In genomic region chr1:191196016-191196415, GRCm38 (mm10) we compare ENCODE assay signal across 33 mouse cellular contexts. TPM values are rescaled to one million over a fixed set of nuclear protein-coding genes. Genes with fewer than 3 reads are reported as not detected.
DNase-seq lines count a peak whose midpoint lies in the region; ATAC-seq and TF ChIP-seq lines count a peak whose summit lies in the region.
"Had no signal": no experiment of that assay in that cellular context is flagged by ENCODE, and none has a peak within 500 bp of the region (broad histone marks: within the 10 kb centered on the region; RNA-seq: fewer than 3 reads in every experiment).

No protein-coding gene starts in this region.

- no peak overlapping the region for H3K4me3 ChIP-seq in heart, embryonic 10.5 days
- H3K4me3 ChIP-seq in kidney, adult 2 months (ENCODE audit: insufficient read depth, low read depth, low read length): no peak overlapping the region
- H3K4me3 ChIP-seq in kidney, embryonic 14.5 days (ENCODE audit: low read length): no peak overlapping the region
- H3K4me3 ChIP-seq: forebrain, embryonic 10.5 days; forebrain, embryonic 13.5 days; gastrocnemius, adult 2 months; hindbrain, embryonic 10.5 days; hindbrain, embryonic 13.5 days had no signal

- 84% methylated on average over 6 of the region's 6 CpGs for WGBS in heart, embryonic 10.5 days
- 64% methylated on average over 6 of the region's 6 CpGs for WGBS in kidney, adult 2 months
- 92% methylated on average over 6 of the region's 6 CpGs for WGBS in kidney, embryonic 14.5 days

- H3K9me3 ChIP-seq in heart, embryonic 10.5 days: 0 out of 2 replicates have a peak, but pooled peaks cover 3% of the 10 kb centered on the region
- H3K9me3 ChIP-seq in kidney, embryonic 14.5 days (ENCODE audit: control insufficient read depth, low read length): no peaks in the 10 kb centered on the region
- H3K9me3 ChIP-seq: forebrain, embryonic 10.5 days; forebrain, embryonic 13.5 days; G1E; hindbrain, embryonic 10.5 days; hindbrain, embryonic 13.5 days had no signal

- no peak for TF ChIP-seq CTCF in kidney, adult 2 months (conservative IDR thresholded peaks at IDR 0.05; ENCODE audit: insufficient read depth, insufficient read length, low read depth, low read length)

- H3K36me3 ChIP-seq in heart, embryonic 10.5 days: no peaks in the 10 kb centered on the region
- no peaks in the 10 kb centered on the region for H3K36me3 ChIP-seq in kidney, adult 2 months (ENCODE audit: control insufficient read depth, insufficient read depth, low read length)
- no peaks in the 10 kb centered on the region for H3K36me3 ChIP-seq in kidney, embryonic 14.5 days (ENCODE audit: control insufficient read depth, insufficient read depth, low read length)
- H3K36me3 ChIP-seq: forebrain, embryonic 10.5 days; G1E; hindbrain, embryonic 10.5 days; hindbrain, embryonic 13.5 days had no signal

- TF ChIP-seq POLR2A in kidney, adult 2 months (IDR thresholded peaks at IDR 0.05; ENCODE audit: low read depth, low read length): no peak

- H3K4me2 ChIP-seq in kidney, embryonic 14.5 days (replicated peaks; ENCODE audit: low read depth, low read length): no peak overlapping the region
- H3K4me2 ChIP-seq: forebrain, embryonic 13.5 days; heart, embryonic 11.5 days; hindbrain, embryonic 13.5 days had no signal

- no peak overlapping the region for H3K9ac ChIP-seq in kidney, embryonic 14.5 days (ENCODE audit: low read depth, low read length)
- H3K9ac ChIP-seq: forebrain, embryonic 13.5 days; hindbrain, embryonic 13.5 days had no signal

- no peak overlapping the region for H3K27ac ChIP-seq in heart, embryonic 10.5 days
- H3K27ac ChIP-seq in kidney, adult 2 months (ENCODE audit: insufficient read depth, low read depth, low read length): no peak overlapping the region
- H3K27ac ChIP-seq in kidney, embryonic 14.5 days (ENCODE audit: low read depth, low read length): no peak overlapping the region
- H3K27ac ChIP-seq: forebrain, embryonic 10.5 days; forebrain, embryonic 13.5 days; gastrocnemius, adult 2 months; hindbrain, embryonic 10.5 days; hindbrain, embryonic 13.5 days had no signal

- intact Hi-C loops in heart, postnatal 10 days (cut with DNase I): no loop called here

- no peaks in the 10 kb centered on the region for H3K4me1 ChIP-seq in heart, embryonic 10.5 days
- H3K4me1 ChIP-seq in kidney, adult 2 months (ENCODE audit: control insufficient read depth, insufficient read depth, low read length): no peaks in the 10 kb centered on the region
- 0 out of 2 replicates have a peak, but pooled peaks cover 6% of the 10 kb centered on the region for H3K4me1 ChIP-seq in kidney, embryonic 14.5 days (ENCODE audit: control insufficient read depth, insufficient read depth, low read length)
- H3K4me1 ChIP-seq: forebrain, embryonic 10.5 days; forebrain, embryonic 13.5 days; hindbrain, embryonic 10.5 days; hindbrain, embryonic 13.5 days had no signal

- ATAC-seq in kidney, embryonic 14.5 days (ENCODE audit: low FRiP score, low TSS enrichment): no peak
- ATAC-seq: forebrain, embryonic 13.5 days; forebrain, embryonic 16.5 days; hindbrain, embryonic 16.5 days; Patski had no signal

- H3K27me3 ChIP-seq in heart, embryonic 10.5 days (ENCODE audit: insufficient read depth, poor library complexity, severe bottlenecking): peaks cover 19% of the 10 kb centered on the region
- no peaks in the 10 kb centered on the region for H3K27me3 ChIP-seq in kidney, adult 2 months (replicated peaks; ENCODE audit: control insufficient read depth, insufficient read depth, low read length)
- peaks cover 3% of the 10 kb centered on the region; the same call in 1 of the 2 replicates for H3K27me3 ChIP-seq in kidney, embryonic 14.5 days (ENCODE audit: control insufficient read depth, insufficient read depth, low read length)
- H3K27me3 ChIP-seq: Patski had no signal

- DNase-seq in heart, embryonic 10.5 days (ENCODE audit: low spot score): peak; percentile 60
- no peak for DNase-seq in heart, postnatal 10 days
- DNase-seq in kidney, adult 2 months: peak; percentile 72
- no peak for DNase-seq in kidney, postnatal 4 days
- peak; percentile 21 to 43 for DNase-seq in kidney, postnatal 36 days
- no peak for DNase-seq in frontal cortex, postnatal 36 days (ENCODE audit: low spot score in 2 of 2)
- DNase-seq: adrenal gland, postnatal 10 days; adrenal gland, postnatal 36 days; B cell, adult 2 months; cerebellum, adult 18-20 months; cerebellum, adult 9-10 months; cerebellum, postnatal 14 days; gastrocnemius, adult 2 months; gastrocnemius, postnatal 14 days; heart, adult 18-20 months; heart, postnatal 36 days had no signal

RNA-seq across cellular contexts. Expression of gene Atf3, which starts 21.8 kb away (rescaled TPM):
- polyA plus RNA-seq in heart, embryonic 10.5 days (2016; fragmentation: Nextera tagmentation; extraction: Ambion mirVana): 8.0 and 13.5 TPM in 2 replicates
- 1 to 10 TPM; 5.3 to 5.6 TPM for total RNA-seq in heart, postnatal 10 days (2021)
- 1.2 and 1.5 TPM in 2 replicates for polyA plus RNA-seq in kidney, adult 2 months (2012; rRNA removed)
- 2.1 and 2.3 TPM in 2 replicates for polyA plus RNA-seq in kidney, embryonic 14.5 days (2014; fragmentation: Nextera tagmentation; extraction: Ambion mirVana)
- polyA plus RNA-seq: G1E had no signal

RNA-seq across cellular contexts. Expression of gene Fam71a, which starts 31.4 kb away (rescaled TPM):
- not detected in 2 replicates for polyA plus RNA-seq in heart, embryonic 10.5 days (2016; fragmentation: Nextera tagmentation; extraction: Ambion mirVana)
- total RNA-seq in heart, postnatal 10 days (2021): not detected
- not detected in 2 replicates for polyA plus RNA-seq in kidney, adult 2 months (2012; rRNA removed)
- polyA plus RNA-seq in kidney, embryonic 14.5 days (2014; fragmentation: Nextera tagmentation; extraction: Ambion mirVana): not detected in 2 replicates
- total RNA-seq: adrenal gland, adult 18-20 months; adrenal gland, postnatal 10 days; adrenal gland, postnatal 36 days; CH12.LX; gastrocnemius, adult 2 months; gastrocnemius, postnatal 14 days; gastrocnemius, postnatal 4 days; heart, adult 18-20 months; heart, postnatal 36 days had no signal
- polyA plus RNA-seq: embryonic facial prominence, embryonic 11.5 days; embryonic facial prominence, embryonic 14.5 days; forebrain, embryonic 10.5 days; forebrain, embryonic 13.5 days; forebrain, embryonic 16.5 days; G1E; heart, embryonic 11.5 days; heart, embryonic 14.5 days; heart, postnatal 0 days; hindbrain, embryonic 10.5 days; hindbrain, embryonic 13.5 days; hindbrain, embryonic 16.5 days had no signal

Comparison
In these comparisons a context has a peak if more than half of its experiments do, and no peak if none do; other contexts are left out.
1. DNase-seq: peak in heart, embryonic 10.5 days (single experiment), kidney, adult 2 months (single experiment) and kidney, postnatal 36 days (2 of 2); none in heart, postnatal 10 days (0 of 2), kidney, postnatal 4 days (0 of 2) and frontal cortex, postnatal 36 days (0 of 2).